15 mouse cellular contexts compared by ENCODE assay signal in genomic region chr3:65773910-65774309, GRCm38 (mm10).
"Had no signal": no experiment of that assay in that cellular context is flagged by ENCODE, and none has a peak within 500 bp of the region (broad histone marks: within the 10 kb centered on the region; RNA-seq: fewer than 3 reads in every experiment).

No protein-coding gene starts in this region.

- DNase-seq: gastrocnemius, postnatal 14 days; gastrocnemius, postnatal 36 days; heart, adult 18-20 months; heart, postnatal 10 days; heart, postnatal 4 days; kidney, adult 18-20 months; kidney, adult 8-10 months; kidney, postnatal 10 days; kidney, postnatal 25 days; liver; liver, embryonic 13.5 days had no signal

- ATAC-seq: hindbrain, embryonic 16.5 days; inflammation-experienced regulatory T-cells, adult 6 months; intestine, embryonic 15.5 days; intestine, postnatal 0 days had no signal
